Mouse (Mus musculus) lung, adult 2 months (tissue): Measurements from ENCODE around the gene Cntnap2.

Source experiments
- CTCF ChIP-seq: fragments of 200-500 bp; IDR thresholded peaks from 2 replicates; pipeline ENCODE4 v1.5.1; 2011; ENCODE audit warnings: mild to moderate bottlenecking, low read length, control low read depth; ENCODE audit not compliant: insufficient read depth
- POLR2A ChIP-seq: fragments of 200-500 bp; IDR thresholded peaks from 2 replicates; pipeline ENCODE4 v1.6.1; 2011; ENCODE audit warnings: low read depth, mild to moderate bottlenecking, control low read depth, low read length, borderline replicate concordance; ENCODE audit errors: extremely low read depth

- TF ChIP-seq CTCF (no peak), POLR2A (no peak)
These were observed 1339.8 kb downstream of the Cntnap2 start for GRCm38 (mm10) chr6:46398725-46399589.
